Mouse (Mus musculus): ENCODE results near the gene Pdzd9. TPM values are rescaled to one million over a fixed set of nuclear protein-coding genes. Genes with fewer than 3 reads are reported as not detected.

The Pdzd9 gene
- polyA plus RNA-seq, 1 experiment from 2014 or later = 0.40 TPM

DNA sequence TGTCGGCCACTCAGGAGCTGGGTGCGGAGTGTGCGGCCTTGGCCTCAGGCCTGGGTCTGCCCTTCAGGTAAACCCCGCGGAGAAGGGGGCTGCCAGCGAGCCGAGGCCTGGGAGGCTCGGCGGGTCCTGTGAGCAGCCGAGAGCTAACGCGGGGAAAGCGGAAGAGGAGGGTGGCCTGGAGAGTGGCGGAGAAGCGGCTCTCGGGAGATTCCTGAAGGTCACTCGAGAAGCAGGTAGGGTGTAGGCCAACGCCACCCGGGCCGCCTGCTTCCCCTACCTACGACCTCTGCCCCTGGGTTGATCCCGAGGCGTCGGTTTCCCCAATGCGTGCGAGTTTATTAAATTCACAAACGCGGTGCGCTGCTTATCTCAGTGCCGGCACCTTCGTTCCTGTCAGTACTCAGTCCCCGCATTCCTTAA is 34.8 kb downstream of the Pdzd9 start:
- H3K9ac ChIP-seq (replicated peaks) = peak overlapping the region; percentile 99
- ATAC-seq (ENCODE audit: low FRiP score) = peak; percentile 88
- peaks cover 23% of the 10 kb centered on the region for H3K4me1 ChIP-seq
- no peaks in the 10 kb centered on the region for H3K27me3 ChIP-seq (replicated peaks)
- peak overlapping the region; percentile 82 for H3K4me2 ChIP-seq
- under 1% methylated on average over 32 of the region's 32 CpGs for WGBS
- peaks cover 25% of the 10 kb centered on the region for H3K36me3 ChIP-seq
- H3K9me3 ChIP-seq (replicated peaks) = no peaks in the 10 kb centered on the region
- peak overlapping the region; percentile 93 for H3K27ac ChIP-seq (replicated peaks)
- H3K4me3 ChIP-seq (replicated peaks) = peak overlapping the region; percentile 99

DNA sequence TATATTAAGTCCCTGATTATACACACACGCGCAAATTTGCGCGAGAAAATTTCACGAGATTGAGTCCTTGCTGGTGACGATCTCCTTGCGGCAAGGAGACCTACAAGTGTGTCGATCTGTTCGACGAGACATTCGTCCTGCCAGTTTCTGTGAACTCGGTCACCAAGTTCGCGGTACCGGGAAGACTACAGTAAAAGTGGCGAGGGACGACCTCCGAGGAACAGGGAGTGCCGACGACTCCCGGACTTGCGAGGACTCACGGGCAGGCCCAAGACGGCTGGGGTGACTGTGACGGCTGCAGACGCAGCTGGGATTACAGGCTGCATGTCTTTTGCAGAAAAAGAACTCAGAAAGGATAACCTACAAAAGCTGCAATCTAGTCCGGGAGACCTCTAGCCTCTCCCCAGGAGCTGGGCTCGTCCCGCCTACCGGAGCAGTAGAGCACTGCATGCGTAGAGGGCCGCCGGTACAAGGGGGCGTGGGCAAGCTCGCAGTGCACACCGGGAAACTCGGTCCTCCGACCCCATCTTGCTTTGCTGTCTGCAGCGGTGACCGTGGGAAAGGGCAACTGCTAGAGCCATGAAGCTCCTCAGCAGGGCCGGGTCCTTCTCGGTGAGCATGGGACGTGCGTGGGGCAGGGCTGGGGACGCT is 35.3 kb downstream of the Pdzd9 start, which contains the start of gene Uqcrc2:
TSS of gene Uqcrc2 (plus strand) at position 466 of the 651 bp plus-strand sequence.
- peak within 1 kb of the TSS; percentile 99 for H3K4me3 ChIP-seq (replicated peaks)
- H3K27ac ChIP-seq (replicated peaks) = peak within 1 kb of the TSS; percentile 93
- no peaks in the 10 kb centered on the region for H3K9me3 ChIP-seq (replicated peaks)
- H3K9ac ChIP-seq (replicated peaks) = peak within 1 kb of the TSS; percentile 99
- no peaks in the 10 kb centered on the region for H3K27me3 ChIP-seq (replicated peaks)
- H3K36me3 ChIP-seq = peaks cover 21% of the 10 kb centered on the region
- peaks cover 23% of the 10 kb centered on the region for H3K4me1 ChIP-seq
- H3K4me2 ChIP-seq = peak within 1 kb of the TSS; percentile 82
- peak; percentile 99 for ATAC-seq (ENCODE audit: low FRiP score)
- WGBS = under 1% methylated on average over 45 of the region's 45 CpGs

DNA sequence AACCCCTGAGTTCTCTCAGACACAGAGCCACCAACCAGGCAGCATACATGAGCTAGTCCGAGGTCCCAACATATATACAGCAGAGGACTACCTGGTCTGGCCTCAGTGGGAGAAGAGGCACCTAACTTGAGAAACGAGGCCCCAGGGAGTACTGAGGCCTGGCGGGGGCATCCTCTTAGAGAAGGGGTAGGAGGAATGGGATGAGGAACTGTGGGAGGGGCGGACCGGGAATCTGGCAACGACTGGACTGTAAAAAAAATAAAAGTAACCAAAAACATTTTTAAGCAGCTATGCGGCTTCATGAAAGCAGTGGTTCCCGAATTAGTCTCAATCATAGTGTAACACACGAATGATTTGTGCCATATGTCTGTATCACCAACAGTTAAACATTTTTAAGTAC is 35.8 kb downstream of the Pdzd9 start:
- no peaks in the 10 kb centered on the region for H3K27me3 ChIP-seq (replicated peaks)
- H3K9ac ChIP-seq (replicated peaks) = peak overlapping the region; percentile 99
- H3K36me3 ChIP-seq = peaks cover 16% of the 10 kb centered on the region
- no peaks in the 10 kb centered on the region for H3K9me3 ChIP-seq (replicated peaks)
- 9% methylated on average over 9 of the region's 9 CpGs for WGBS
- peak; percentile 9 for ATAC-seq (ENCODE audit: low FRiP score)
- H3K4me2 ChIP-seq = peak overlapping the region; percentile 82
- peak overlapping the region; percentile 99 for H3K4me3 ChIP-seq (replicated peaks)
- H3K4me1 ChIP-seq = peaks cover 23% of the 10 kb centered on the region
- peak overlapping the region; percentile 93 for H3K27ac ChIP-seq (replicated peaks)

DNA sequence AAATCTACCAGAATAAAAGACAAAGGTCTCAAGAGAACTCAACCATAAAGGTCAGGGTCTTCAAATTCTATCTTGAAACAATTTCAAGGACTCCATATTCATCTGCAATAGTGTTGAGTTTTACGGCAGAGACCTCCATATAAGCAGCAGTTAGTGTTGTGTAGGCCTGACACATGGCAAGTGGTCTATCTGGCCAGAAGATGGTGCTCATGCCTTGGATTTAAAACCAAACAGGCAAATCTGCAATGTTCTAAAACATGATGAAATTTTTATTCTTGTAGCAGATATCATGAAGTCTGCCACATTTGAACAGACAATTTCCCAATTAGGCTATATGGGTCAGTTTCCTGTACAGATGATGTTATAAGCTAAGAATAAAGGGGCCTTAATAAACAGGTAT is 37.6 kb downstream of the Pdzd9 start:
- Histone ChIP-seq H3K36me3 (peaks cover under 1% of the 10 kb centered on the region; the same call in 1 of the 2 replicates), H3K4me1 (peaks cover 23% of the 10 kb centered on the region), H3K9me3 (replicated peaks) (no peaks in the 10 kb centered on the region), H3K27me3 (replicated peaks) (no peaks in the 10 kb centered on the region), H3K27ac (replicated peaks) (no peak overlapping the region), H3K4me2 (no peak overlapping the region), H3K4me3 (replicated peaks) (no peak overlapping the region), H3K9ac (replicated peaks) (no peak overlapping the region)
- 71% methylated on average over 1 of the region's 1 CpGs for WGBS
- ATAC-seq (ENCODE audit: low FRiP score) = no peak

DNA sequence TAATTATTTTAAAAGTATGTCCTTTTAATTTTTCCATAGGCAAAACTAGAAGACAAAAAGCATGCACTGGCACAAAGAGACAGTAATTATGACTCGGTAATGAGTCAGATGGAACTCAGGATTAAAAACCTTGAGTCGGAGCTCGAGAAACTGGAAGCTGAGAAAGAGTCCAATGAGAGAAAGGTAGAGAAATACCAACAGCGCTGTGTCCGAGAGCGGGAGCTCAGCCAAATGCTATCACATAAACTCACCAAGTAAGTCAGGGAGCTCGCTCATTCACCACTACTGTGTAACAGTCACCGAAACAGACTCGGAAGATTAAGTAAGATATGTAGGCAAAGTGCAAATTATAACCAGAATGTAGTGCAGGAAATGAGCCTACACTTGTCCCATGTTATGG is 49.3 kb downstream of the Pdzd9 start:
- H3K27ac ChIP-seq (replicated peaks) = no peak overlapping the region
- no peak overlapping the region for H3K9ac ChIP-seq (replicated peaks)
- H3K36me3 ChIP-seq = no peaks in the 10 kb centered on the region
- no peak overlapping the region for H3K4me3 ChIP-seq (replicated peaks)
- 0 out of 2 replicates have a peak, but pooled peaks cover 2% of the 10 kb centered on the region for H3K4me1 ChIP-seq
- ATAC-seq (ENCODE audit: low FRiP score) = no peak
- H3K27me3 ChIP-seq (replicated peaks) = no peaks in the 10 kb centered on the region
- H3K4me2 ChIP-seq = no peak overlapping the region
- 78% methylated on average over 9 of the region's 9 CpGs for WGBS
- no peaks in the 10 kb centered on the region for H3K9me3 ChIP-seq (replicated peaks)

DNA sequence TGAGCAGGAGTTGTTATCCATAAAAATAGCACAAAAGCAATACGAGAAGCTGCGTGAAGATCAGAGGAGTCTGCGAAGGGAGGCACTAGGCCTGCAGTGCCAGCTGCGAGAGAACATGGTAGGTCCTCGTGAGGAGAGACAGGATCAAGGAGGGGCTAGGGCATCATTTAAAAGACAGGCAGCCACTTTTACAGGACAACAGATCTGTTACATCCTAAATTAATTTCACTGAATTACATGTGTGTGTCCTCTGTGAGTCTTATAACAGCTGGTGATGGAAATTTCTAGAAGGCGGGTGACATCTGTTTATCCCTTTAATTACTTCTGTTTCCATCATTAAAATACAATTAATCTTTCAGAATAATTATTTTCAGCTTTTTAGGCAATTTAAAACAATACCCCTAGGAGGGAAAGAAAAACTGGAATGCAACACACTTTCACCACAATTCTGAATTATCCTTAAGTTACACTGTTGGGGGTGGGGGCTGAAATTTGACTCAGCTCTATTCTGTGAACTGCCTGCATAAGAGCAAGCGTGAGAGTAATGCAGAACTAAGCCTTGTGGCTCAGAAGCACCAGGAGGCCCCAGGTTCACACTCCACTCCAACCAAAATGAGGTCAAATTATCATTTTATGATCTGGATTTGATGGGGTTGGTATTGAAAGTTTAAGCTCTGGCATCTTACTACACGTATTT is 49.9 kb downstream of the Pdzd9 start:
- H3K36me3 ChIP-seq = no peaks in the 10 kb centered on the region
- ATAC-seq (ENCODE audit: low FRiP score) = peak; percentile 65; the same call in 1 of the 2 replicates
- no peaks in the 10 kb centered on the region for H3K9me3 ChIP-seq (replicated peaks)
- no peak overlapping the region for H3K4me3 ChIP-seq (replicated peaks)
- no peaks in the 10 kb centered on the region for H3K27me3 ChIP-seq (replicated peaks)
- 0 out of 2 replicates have a peak, but pooled peaks cover 2% of the 10 kb centered on the region for H3K4me1 ChIP-seq
- no peak overlapping the region for H3K9ac ChIP-seq (replicated peaks)
- H3K4me2 ChIP-seq = no peak overlapping the region
- WGBS = 52% methylated on average over 8 of the region's 8 CpGs
- no peak overlapping the region for H3K27ac ChIP-seq (replicated peaks)

Other genes with a start within 250 kb of the Pdzd9 start
- gene Uqcrc2, start 35.2 kb downstream of the Pdzd9 start, polyA plus RNA-seq (2015; fragmentation: Nextera tagmentation; extraction: Ambion mirVana) = 244 and 245 TPM in 2 replicates
- gene Mosmo, start 7.3 kb upstream of the Pdzd9 start, polyA plus RNA-seq (2015; fragmentation: Nextera tagmentation; extraction: Ambion mirVana) = 11.2 and 11.8 TPM in 2 replicates
- gene Vwa3a, start 69.0 kb upstream of the Pdzd9 start, polyA plus RNA-seq (2015; fragmentation: Nextera tagmentation; extraction: Ambion mirVana) = 0.86 and 2.0 TPM in 2 replicates
- gene Gm5737, start 142.0 kb upstream of the Pdzd9 start, polyA plus RNA-seq (2015; fragmentation: Nextera tagmentation; extraction: Ambion mirVana) = 0.14 TPM in 1 of 2 replicates, not detected in the other
- gene Eef2k, start 172.5 kb upstream of the Pdzd9 start, polyA plus RNA-seq (2015; fragmentation: Nextera tagmentation; extraction: Ambion mirVana) = 33.5 and 40.6 TPM in 2 replicates
- gene Polr3e, start 247.4 kb upstream of the Pdzd9 start, polyA plus RNA-seq (2015; fragmentation: Nextera tagmentation; extraction: Ambion mirVana) = 23.4 and 26.4 TPM in 2 replicates